Mouse (Mus musculus) hindbrain, embryonic 11.5 days (tissue): ENCODE measurements around the gene Tifa. TPM values are rescaled to one million over a fixed set of nuclear protein-coding genes. Genes with fewer than 3 reads are reported as not detected.

Source experiments
- ATAC-seq: fragments of 200-750 bp; cut with Nextera tagmentation; 2 replicates; pipeline ENCODE4 v1.8.0; 2017; ENCODE audit warnings: mild to moderate bottlenecking, moderate TSS enrichment, moderate library complexity; ENCODE audit not compliant: low FRiP score
- DNase-seq: peaks from one replicate; pipeline ENCODE4 v3.0.0-alpha.2; 2015; ENCODE audit warnings: low spot score
- H3K27ac ChIP-seq: fragments of 300-500 bp; sonication (generic); 2 replicates; pipeline ENCODE4 v1.5.1; 2014; ENCODE audit warnings: mild to moderate bottlenecking, low read depth, low read length
- H3K27me3 ChIP-seq: fragments of 300-500 bp; sonication (generic); 2 replicates; pipeline ENCODE4 v1.6.1; 2014; ENCODE audit warnings: mild to moderate bottlenecking, low read length, moderate library complexity, mixed read lengths; ENCODE audit not compliant: control insufficient read depth, insufficient read depth
- H3K36me3 ChIP-seq: fragments of 300-500 bp; sonication (generic); 2 replicates; pipeline ENCODE4 v1.6.1; 2014; ENCODE audit warnings: mild to moderate bottlenecking, low read length, moderate library complexity, mixed read lengths; ENCODE audit not compliant: control insufficient read depth, insufficient read depth
- H3K4me1 ChIP-seq: fragments of 300-500 bp; sonication (generic); replicated peaks from 2 replicates; pipeline ENCODE4 v1.6.1; 2014; ENCODE audit warnings: low read length, mixed read lengths; ENCODE audit not compliant: control insufficient read depth, insufficient read depth
- H3K4me2 ChIP-seq: fragments of 300-500 bp; sonication (generic); replicated peaks from 2 replicates; pipeline ENCODE4 v1.6.1; 2014; ENCODE audit warnings: mild to moderate bottlenecking, low read depth, low read length
- H3K4me3 ChIP-seq: fragments of 300-500 bp; sonication (generic); 2 replicates; pipeline ENCODE4 v1.5.1; 2014; ENCODE audit warnings: low read depth, low read length
- H3K9ac ChIP-seq: fragments of 300-500 bp; sonication (generic); 2 replicates; pipeline ENCODE4 v1.6.1; 2014; ENCODE audit warnings: low read depth, low read length
- H3K9me3 ChIP-seq: fragments of 300-500 bp; sonication (generic); 2 replicates; pipeline ENCODE4 v1.6.1; 2016; ENCODE audit warnings: low read length; ENCODE audit not compliant: control insufficient read depth
- WGBS: fragments of 180-500 bp; shearing (Covaris S2); extraction: QIAGEN DNeasy Blood & Tissue Kit; methylation state at CpG from one replicate; pipeline ENCODE4 v1.1.7; 2014; 5-methylcytosine and 5-hydroxymethylcytosine counted together
- polyA plus RNA-seq: library from polyadenylated mRNA; unstranded; fragments of >200 nt; fragmentation: Nextera tagmentation; extraction: Ambion mirVana; gene quantifications from 2 replicates; pipeline ENCODE4 v1.2.1, GENCODE M21; 2014

Tifa gene
- polyA plus RNA-seq, 1 experiment from 2014 or later, result 4.5 TPM

DNA sequence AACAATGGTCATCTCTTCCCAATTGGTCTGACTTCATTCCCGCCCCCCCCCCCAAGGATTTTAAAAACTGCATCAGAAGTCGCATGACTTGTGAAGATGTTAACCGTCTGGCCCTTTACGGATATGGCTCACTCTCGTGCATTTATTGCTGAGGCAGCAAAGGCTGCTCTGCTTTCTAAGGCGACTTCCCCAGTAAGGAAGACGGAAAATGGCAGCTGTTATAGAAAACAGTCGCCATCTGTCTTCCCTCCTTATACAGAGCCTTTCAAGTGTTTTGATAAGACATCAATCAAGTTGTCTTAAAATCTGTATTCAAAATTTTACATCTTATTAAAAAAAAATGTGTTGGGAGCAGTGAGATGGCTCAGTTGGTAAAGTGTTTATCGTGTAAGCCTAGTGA is 63.1 kb downstream of the Tifa start:
- 0 out of 2 replicates have a peak, but pooled peaks have one; percentile 17 for ATAC-seq
- 77% methylated on average over 9 of the region's 9 CpGs for WGBS
- no peak overlapping the region for H3K27ac ChIP-seq
- no peaks in the 10 kb centered on the region for H3K9me3 ChIP-seq
- no peaks in the 10 kb centered on the region for H3K4me1 ChIP-seq
- DNase-seq, result no peak
- no peaks in the 10 kb centered on the region for H3K36me3 ChIP-seq
- H3K4me2 ChIP-seq, result no peak overlapping the region
- no peaks in the 10 kb centered on the region for H3K27me3 ChIP-seq
- no peak overlapping the region for H3K4me3 ChIP-seq
- no peak overlapping the region for H3K9ac ChIP-seq

DNA sequence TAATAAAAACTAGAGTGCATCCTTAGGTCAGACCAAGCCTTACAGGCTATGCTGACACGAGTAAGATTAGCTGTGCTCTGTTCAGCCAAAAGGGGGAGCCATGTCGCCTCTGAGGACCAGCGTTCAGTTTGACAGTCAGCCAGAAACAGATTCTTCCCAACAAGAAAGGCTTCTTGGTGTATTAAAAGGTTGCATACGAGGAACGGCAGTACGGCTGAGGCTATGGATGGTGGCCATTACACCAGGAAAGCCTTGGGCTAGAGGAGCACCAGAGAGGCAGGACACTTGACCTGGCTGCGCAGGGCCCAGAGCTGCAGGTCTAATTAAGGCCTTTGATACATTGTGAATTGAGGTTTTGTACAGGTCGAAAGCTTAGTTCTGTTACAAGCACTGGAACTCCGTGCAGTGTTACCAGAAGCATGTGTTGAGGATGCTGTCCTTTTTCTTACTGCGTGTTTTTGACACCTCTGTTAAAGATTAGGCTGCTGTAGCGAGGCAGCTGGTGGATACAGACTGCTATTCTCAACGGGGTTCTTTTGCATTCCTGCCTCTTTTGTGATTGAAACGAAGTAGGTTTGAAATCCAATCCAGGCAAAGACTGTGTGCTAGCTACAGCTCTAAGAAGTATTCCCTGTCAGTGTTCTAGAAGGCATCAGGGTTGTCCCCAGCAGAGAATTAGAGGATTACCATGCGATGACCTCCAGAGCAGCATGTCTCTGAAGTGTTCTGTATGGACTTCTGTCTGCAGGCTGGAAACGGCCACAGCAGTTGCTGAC is 64.0 kb downstream of the Tifa start:
- ATAC-seq (peak; percentile 69; the same call in 1 of the 2 replicates), DNase-seq (peak; percentile 79)
- no peaks in the 10 kb centered on the region for H3K4me1 ChIP-seq
- no peak overlapping the region; the same call in 1 of the 2 replicates for H3K4me2 ChIP-seq
- H3K9ac ChIP-seq, result no peak overlapping the region
- 17% methylated on average over 15 of the region's 15 CpGs for WGBS
- no peaks in the 10 kb centered on the region for H3K27me3 ChIP-seq
- H3K4me3 ChIP-seq, result no peak overlapping the region
- no peaks in the 10 kb centered on the region for H3K36me3 ChIP-seq
- no peaks in the 10 kb centered on the region for H3K9me3 ChIP-seq
- H3K27ac ChIP-seq, result no peak overlapping the region

- H3K36me3 ChIP-seq, result no peaks in the 10 kb centered on the region
- no peaks in the 10 kb centered on the region for H3K27me3 ChIP-seq
- no peak overlapping the region for H3K27ac ChIP-seq
- 90% methylated on average over 11 of the region's 11 CpGs for WGBS
- H3K9me3 ChIP-seq, result no peaks in the 10 kb centered on the region
- no peak overlapping the region for H3K4me3 ChIP-seq
- no peak for DNase-seq
- no peak overlapping the region for H3K4me2 ChIP-seq
- H3K4me1 ChIP-seq, result no peaks in the 10 kb centered on the region
- ATAC-seq, result no peak
- H3K9ac ChIP-seq, result no peak overlapping the region
Measured at GRCm38 (mm10) chr3:127861340-127861739, 71.7 kb downstream of the Tifa start.

DNA sequence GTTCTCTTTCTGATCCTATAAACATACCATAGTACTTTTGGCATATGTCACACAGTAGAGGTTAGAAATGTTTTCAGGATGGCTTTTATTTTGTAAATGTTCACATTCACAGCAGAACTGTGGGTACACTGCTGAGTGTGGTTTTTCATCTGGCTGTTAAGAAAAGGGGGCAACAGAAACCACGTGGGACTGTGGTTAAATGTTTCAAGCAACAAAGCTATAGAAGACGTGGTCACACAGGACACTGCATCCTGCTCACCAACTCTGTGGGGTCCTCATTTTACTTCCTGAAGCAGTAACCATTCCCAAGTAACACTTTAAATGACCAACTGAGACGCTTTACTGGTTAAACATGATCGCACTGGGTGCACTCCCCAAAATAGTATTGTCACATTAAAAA is 72.9 kb downstream of the Tifa start:
- WGBS, result 79% methylated on average over 4 of the region's 4 CpGs
- no peaks in the 10 kb centered on the region for H3K27me3 ChIP-seq
- H3K36me3 ChIP-seq, result no peaks in the 10 kb centered on the region
- ATAC-seq (no peak), DNase-seq (no peak)
- H3K4me1 ChIP-seq, result no peaks in the 10 kb centered on the region
- no peak overlapping the region for H3K4me2 ChIP-seq
- H3K4me3 ChIP-seq, result no peak overlapping the region
- no peaks in the 10 kb centered on the region for H3K9me3 ChIP-seq
- H3K27ac ChIP-seq, result no peak overlapping the region
- H3K9ac ChIP-seq, result no peak overlapping the region

DNA sequence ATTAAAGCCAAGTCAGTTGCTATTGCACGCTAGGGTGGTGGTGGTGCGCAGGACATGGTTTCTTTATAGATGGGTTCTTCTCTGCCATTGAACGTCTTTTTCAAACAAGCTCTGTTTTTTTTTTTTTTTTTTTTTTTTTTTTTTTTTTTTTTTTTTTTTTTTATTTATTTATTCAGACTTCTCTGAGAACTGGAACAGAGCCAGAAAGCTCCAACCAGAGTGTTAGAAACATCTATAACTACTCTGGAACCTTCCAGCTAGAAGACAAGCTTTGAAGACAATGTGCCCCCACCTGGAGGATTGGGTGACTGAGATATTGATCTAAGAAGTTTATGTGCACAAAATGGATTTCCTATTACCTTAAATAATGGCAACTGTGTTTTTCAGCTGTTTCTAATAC is 74.0 kb downstream of the Tifa start:
- Histone ChIP-seq H3K27me3 (no peaks in the 10 kb centered on the region), H3K9ac (no peak overlapping the region), H3K9me3 (no peaks in the 10 kb centered on the region), H3K36me3 (no peaks in the 10 kb centered on the region), H3K4me1 (no peaks in the 10 kb centered on the region), H3K4me3 (no peak overlapping the region), H3K4me2 (no peak overlapping the region), H3K27ac (no peak overlapping the region)
- DNase-seq (no peak), ATAC-seq (no peak)
- 80% methylated on average over 3 of the region's 3 CpGs for WGBS

GRCm38 (mm10) chr3:127864242-127864641 is 74.6 kb downstream of the Tifa start:
- H3K4me2 ChIP-seq, result no peak overlapping the region
- no peak for ATAC-seq
- H3K4me1 ChIP-seq, result no peaks in the 10 kb centered on the region
- H3K4me3 ChIP-seq, result no peak overlapping the region
- DNase-seq, result no peak
- H3K9me3 ChIP-seq, result no peaks in the 10 kb centered on the region
- no peak overlapping the region for H3K27ac ChIP-seq
- 35% methylated on average over 2 of the region's 2 CpGs for WGBS
- no peaks in the 10 kb centered on the region for H3K27me3 ChIP-seq
- H3K9ac ChIP-seq, result no peak overlapping the region
- H3K36me3 ChIP-seq, result no peaks in the 10 kb centered on the region

DNA sequence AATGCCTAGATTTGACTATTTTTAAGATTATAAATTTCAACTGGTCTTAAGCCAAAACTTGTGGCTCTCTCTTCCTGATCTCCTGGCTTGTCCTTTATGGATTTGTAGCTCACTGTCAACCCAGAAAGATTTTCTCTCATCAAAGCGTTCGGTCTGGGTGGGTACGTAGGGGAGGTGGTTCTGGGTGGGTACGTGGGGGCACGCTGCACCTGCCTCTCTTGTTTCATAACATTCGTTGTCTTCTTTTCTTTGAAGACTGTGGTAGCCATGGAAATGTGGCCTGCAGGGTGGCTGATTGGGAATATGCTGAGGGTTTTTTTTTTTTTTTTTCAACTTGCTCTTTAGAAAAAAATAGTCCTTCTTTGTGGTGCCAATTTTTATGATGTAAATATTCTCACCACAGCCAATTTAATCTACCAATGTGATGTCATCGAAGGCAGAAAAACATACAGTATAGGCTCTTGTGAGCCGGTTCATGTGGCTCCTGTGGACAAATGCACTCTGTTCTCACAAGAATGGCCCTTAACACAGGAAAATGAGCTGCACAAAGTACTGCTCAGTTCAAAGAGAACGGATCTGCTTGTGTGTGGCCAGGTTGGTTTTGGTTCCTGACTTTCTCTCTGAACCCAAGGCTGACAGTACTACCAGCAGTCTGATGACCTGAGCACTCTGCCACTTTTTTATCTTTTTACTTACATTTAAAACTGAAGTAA is 78.6 kb downstream of the Tifa start:
- Histone ChIP-seq H3K27ac (no peak overlapping the region), H3K36me3 (no peaks in the 10 kb centered on the region), H3K9ac (no peak overlapping the region), H3K4me1 (no peaks in the 10 kb centered on the region), H3K9me3 (no peaks in the 10 kb centered on the region), H3K27me3 (no peaks in the 10 kb centered on the region), H3K4me3 (no peak overlapping the region), H3K4me2 (no peak overlapping the region)
- peak; percentile 57 for ATAC-seq
- WGBS, result 64% methylated on average over 9 of the region's 9 CpGs
- no peak for DNase-seq

- Histone ChIP-seq H3K4me2 (no peak overlapping the region), H3K27ac (0 out of 2 replicates have a peak overlapping the region, but pooled peaks have one; percentile 17), H3K4me1 (no peaks in the 10 kb centered on the region), H3K9ac (no peak overlapping the region), H3K36me3 (no peaks in the 10 kb centered on the region), H3K9me3 (no peaks in the 10 kb centered on the region), H3K27me3 (no peaks in the 10 kb centered on the region), H3K4me3 (no peak overlapping the region)
- peak; percentile 73 for ATAC-seq
- DNase-seq, result no peak
- WGBS, result 54% methylated on average over 5 of the region's 5 CpGs
Measured at GRCm38 (mm10) chr3:127868880-127869279, 79.3 kb downstream of the Tifa start.

DNA sequence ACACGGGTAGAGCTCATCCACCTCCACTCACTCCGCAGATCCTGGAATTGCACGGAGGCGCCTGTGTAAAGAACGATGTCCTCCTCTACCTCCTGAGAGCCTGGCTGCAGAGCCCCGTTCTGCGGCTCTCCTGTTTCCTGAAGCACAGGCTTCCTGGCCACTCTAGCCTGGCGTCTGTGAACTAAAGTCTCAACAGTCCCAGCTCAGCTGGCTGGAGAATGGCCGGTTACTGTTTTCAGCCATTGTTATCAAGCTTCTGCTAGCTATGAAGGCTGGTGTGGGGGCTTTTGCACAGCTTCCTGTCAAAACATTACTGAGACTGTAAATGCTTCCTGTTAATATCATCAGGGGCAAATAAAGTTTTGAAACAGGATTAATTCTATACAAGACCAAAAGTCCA is 82.0 kb downstream of the Tifa start:
- H3K9me3 ChIP-seq, result no peaks in the 10 kb centered on the region
- WGBS, result 88% methylated on average over 9 of the region's 9 CpGs
- H3K27me3 ChIP-seq, result no peaks in the 10 kb centered on the region
- no peak overlapping the region for H3K27ac ChIP-seq
- no peak overlapping the region for H3K4me2 ChIP-seq
- H3K4me1 ChIP-seq, result no peaks in the 10 kb centered on the region
- DNase-seq, result no peak
- no peaks in the 10 kb centered on the region for H3K36me3 ChIP-seq
- no peak for ATAC-seq
- no peak overlapping the region for H3K4me3 ChIP-seq
- H3K9ac ChIP-seq, result no peak overlapping the region
